Mouse (Mus musculus) olfactory bulb, adult 2 months (tissue): Measurements from ENCODE around the gene B3galnt1. TPM values are rescaled to one million over a fixed set of nuclear protein-coding genes. Genes with fewer than 3 reads are reported as not detected.

Experiments
- H3K27ac ChIP-seq: fragments of 200-500 bp; 2 replicates; pipeline ENCODE4 v1.5.1; 2012; ENCODE audit warnings: low read depth, low read length; ENCODE audit not compliant: insufficient read depth
- H3K4me1 ChIP-seq: fragments of 200-500 bp; 2 replicates; pipeline ENCODE4 v1.6.1; 2012; ENCODE audit warnings: low read length; ENCODE audit not compliant: control insufficient read depth, insufficient read depth
- H3K4me3 ChIP-seq: fragments of 200-500 bp; 2 replicates; pipeline ENCODE4 v1.5.1; 2012; ENCODE audit warnings: mild to moderate bottlenecking, low read depth, low read length, moderate library complexity; ENCODE audit not compliant: insufficient read depth
- CTCF ChIP-seq: fragments of 200-500 bp; IDR thresholded peaks from 2 replicates; pipeline ENCODE4 v1.5.1; 2012; ENCODE audit warnings: low read depth, mild to moderate bottlenecking, low read length, moderate library complexity; ENCODE audit not compliant: insufficient read depth
- POLR2A ChIP-seq: fragments of 200-500 bp; IDR thresholded peaks from 2 replicates; pipeline ENCODE4 v1.6.1; 2012; ENCODE audit warnings: mild to moderate bottlenecking, low read depth, low read length, moderate library complexity; ENCODE audit not compliant: insufficient read depth
- WGBS: fragments of 180-500 bp; shearing (Covaris S2); methylation state at CpG from one replicate; pipeline ENCODE4 v1.1.7; 2018; 5-methylcytosine and 5-hydroxymethylcytosine counted together
- polyA plus RNA-seq: library from polyadenylated mRNA; stranded (reverse); fragments of >200 nt; gene quantifications from 2 replicates; pipeline ENCODE4 v1.2.4, GENCODE M21; 2012; ENCODE audit warnings: low replicate concordance; ENCODE audit not compliant: missing spikeins, insufficient read depth, insufficient read length

Gene B3galnt1
- polyA plus RNA-seq, 1 experiment: not detected

DNA sequence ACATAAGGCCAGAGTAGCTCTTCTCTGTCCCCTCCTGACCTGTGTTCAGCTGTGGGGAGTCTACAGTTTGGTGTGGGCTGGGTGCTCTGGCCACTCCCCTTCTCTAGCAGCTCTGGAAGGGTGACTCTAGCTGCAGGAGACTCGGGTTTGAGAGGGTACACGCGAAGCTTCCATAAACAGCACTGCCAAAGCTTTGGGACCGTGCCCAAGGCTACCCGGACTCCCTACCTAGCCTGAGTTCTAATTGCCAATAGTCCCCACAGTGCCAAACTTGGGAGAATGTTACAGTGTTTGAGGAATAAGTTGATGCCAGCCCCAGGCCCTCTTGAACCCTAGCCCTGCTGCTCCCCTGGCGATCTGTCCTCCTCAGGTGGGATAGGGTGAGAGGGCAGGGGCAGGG is 43.2 kb downstream of the B3galnt1 start:
- H3K4me1 ChIP-seq: peaks cover 18% of the 10 kb centered on the region
- WGBS: 61% methylated on average over 6 of the region's 6 CpGs
- H3K27ac ChIP-seq: no peak overlapping the region
- H3K4me3 ChIP-seq: no peak overlapping the region
- TF ChIP-seq POLR2A (no peak), CTCF (no peak)

DNA sequence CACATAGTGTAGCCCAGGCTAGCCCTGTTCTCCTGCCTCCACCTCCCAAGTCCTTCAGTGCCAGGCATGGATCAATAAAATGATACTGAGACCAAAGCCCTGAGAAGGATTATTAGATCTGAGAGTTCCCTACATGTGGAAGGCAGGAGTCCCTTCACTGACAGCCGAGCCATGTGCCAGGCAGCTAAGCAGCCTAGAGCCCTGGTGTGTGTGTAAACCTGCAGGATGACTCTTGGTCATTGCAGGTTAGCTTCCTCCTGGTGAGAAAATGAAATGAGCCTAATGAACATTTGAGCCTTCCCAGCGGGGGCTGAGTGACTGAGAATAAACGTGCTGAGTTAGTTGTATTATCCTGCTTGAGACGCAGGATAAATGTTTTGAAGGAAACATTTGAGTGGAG is 49.2 kb downstream of the B3galnt1 start:
- TF ChIP-seq CTCF (no peak), POLR2A (no peak)
- WGBS: 83% methylated on average over 4 of the region's 4 CpGs
- Histone ChIP-seq H3K27ac (no peak overlapping the region), H3K4me1 (peaks cover 5% of the 10 kb centered on the region), H3K4me3 (no peak overlapping the region)

DNA sequence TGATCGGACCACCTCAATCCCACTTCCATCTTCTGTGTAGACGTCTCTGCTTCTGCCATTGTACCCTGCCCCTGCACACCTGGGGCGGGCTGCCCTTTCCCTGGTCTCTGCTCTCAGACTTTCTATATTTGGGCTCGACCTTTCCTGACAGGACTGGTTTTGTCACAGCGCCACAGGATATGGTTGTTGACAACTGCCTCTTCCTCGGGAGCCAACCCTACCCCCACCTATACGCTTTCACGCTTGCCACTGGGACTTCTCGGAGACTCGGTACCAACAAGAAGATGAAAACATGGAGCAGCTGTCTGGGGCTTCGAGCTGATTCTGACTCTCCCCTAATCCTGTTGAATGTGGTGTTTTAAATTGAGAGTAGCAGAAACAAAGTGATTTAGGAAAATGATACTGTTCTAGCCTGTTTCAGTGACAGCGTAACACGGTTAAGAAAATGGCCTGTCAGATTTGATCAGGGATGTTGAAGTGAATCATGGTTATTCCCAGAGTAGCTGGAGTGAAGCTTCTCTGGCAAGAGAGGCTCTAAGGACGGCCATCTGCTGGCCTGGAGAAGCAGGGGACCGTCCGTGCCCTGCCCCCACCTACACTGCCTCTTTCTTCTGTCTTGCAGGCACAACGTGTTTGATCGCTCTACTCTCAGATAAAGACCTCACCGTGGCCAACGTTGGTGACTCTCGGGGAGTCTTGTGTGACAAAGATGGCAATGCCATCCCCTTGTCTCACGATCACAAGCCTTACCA is 49.9 kb downstream of the B3galnt1 start:
- TF ChIP-seq CTCF (no peak), POLR2A (no peak)
- 83% methylated on average over 22 of the region's 22 CpGs for WGBS
- Histone ChIP-seq H3K4me3 (no peak overlapping the region), H3K27ac (no peak overlapping the region), H3K4me1 (peaks cover 5% of the 10 kb centered on the region)

DNA sequence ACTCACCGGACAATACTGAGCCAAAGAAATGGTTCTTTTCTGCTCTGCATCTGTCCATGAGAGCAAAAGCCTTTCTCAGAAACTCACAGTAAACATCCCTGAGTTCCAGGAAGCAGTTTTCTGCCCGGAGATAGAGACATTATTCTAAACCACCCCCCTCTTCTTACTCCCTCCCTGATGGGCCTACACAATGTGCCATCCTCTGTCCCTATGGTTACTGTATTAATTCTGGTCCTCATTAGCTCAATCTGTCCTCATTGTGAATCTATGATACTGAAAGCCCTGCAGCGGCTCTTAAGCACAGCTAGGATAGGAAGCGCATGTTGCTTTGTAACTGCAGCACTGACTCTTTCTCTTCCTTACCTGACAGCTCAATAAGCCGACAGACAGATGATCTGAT is 53.7 kb downstream of the B3galnt1 start:
- peaks cover 13% of the 10 kb centered on the region for H3K4me1 ChIP-seq
- no peak overlapping the region for H3K27ac ChIP-seq
- WGBS: 62% methylated on average over 5 of the region's 5 CpGs
- no peak overlapping the region for H3K4me3 ChIP-seq
- TF ChIP-seq POLR2A: no peak
- TF ChIP-seq CTCF: no peak

DNA sequence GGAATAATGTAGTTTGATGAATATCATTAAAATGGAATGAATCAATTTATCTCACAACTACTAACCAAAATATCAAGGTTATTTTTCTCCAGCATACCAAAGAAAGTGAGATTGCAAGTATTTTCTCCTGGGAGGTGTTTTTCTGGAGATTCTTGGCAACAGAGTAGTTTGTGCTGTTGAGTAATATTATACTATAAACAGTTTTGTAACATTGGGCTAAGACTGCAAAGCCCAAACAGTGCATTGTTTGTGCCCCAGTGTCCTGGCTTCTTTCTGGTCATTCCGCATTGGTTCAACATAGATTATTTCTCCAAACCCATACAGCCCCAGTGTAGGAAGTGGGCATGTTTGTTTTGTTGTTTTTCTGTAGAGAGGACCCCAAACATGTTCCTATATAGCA is 55.0 kb downstream of the B3galnt1 start:
- Histone ChIP-seq H3K27ac (no peak overlapping the region), H3K4me1 (peaks cover 16% of the 10 kb centered on the region), H3K4me3 (no peak overlapping the region)
- WGBS: 100% methylated on average over 1 of the region's 1 CpGs
- TF ChIP-seq CTCF (no peak), POLR2A (no peak)

DNA sequence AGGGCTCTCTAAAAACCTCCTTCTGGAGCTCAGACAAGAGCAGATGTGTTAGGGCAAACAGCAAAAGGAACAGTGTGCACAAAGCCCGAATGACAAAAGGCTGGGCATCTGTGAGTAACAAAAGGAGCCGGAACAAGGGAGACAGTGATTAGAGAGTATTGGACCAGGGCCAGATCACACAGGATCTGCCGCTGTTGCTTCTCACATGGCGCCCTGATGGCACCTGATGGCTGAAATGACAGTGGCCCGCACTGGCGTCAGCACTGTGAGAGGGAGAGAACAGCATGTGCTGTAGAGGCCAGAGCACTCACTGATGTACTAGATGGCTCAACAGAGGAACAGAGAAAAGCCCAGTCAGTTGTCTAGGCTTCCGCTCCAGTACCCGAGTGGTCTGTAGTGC is 55.8 kb downstream of the B3galnt1 start:
- 62% methylated on average over 8 of the region's 8 CpGs for WGBS
- Histone ChIP-seq H3K4me3 (no peak overlapping the region), H3K27ac (no peak overlapping the region), H3K4me1 (peaks cover 11% of the 10 kb centered on the region)
- TF ChIP-seq CTCF: no peak
- TF ChIP-seq POLR2A: no peak

DNA sequence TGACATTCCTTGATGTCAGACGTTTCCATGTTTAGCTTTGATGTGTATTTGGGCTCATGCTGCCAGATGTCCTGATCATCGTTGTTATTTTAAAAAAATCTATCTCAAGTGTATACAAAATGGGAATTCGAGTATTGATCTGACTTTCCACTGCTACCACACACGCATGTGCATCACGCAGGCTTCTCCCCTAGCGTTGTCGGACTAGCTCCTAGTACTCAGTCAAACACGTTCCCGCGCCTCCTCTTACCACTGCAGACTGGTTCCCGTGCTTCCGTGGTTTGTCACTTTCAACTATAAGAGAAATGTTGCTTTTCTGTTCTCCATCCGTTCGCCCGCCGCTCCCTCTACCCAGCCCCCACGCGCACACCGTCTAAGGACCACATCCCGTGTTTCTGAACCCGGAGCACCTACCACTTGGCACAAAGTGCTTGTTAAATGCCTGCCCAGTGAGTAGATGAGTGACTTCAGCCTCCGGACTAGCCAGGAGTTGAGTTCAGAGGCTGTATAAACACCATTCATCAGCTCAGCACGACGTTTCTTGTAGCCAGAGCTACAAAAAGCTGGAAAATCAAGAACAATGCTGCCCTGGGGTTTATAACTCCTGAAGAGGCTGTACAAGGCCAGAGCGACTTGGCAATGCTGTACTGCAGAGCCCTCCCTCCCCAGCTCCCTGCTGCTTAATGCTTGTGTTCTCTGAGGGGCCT is 62.7 kb downstream of the B3galnt1 start:
- TF ChIP-seq CTCF (no peak), POLR2A (no peak)
- Histone ChIP-seq H3K4me3 (no peak overlapping the region), H3K4me1 (peaks cover 15% of the 10 kb centered on the region), H3K27ac (no peak overlapping the region)
- 30% methylated on average over 25 of the region's 25 CpGs for WGBS

DNA sequence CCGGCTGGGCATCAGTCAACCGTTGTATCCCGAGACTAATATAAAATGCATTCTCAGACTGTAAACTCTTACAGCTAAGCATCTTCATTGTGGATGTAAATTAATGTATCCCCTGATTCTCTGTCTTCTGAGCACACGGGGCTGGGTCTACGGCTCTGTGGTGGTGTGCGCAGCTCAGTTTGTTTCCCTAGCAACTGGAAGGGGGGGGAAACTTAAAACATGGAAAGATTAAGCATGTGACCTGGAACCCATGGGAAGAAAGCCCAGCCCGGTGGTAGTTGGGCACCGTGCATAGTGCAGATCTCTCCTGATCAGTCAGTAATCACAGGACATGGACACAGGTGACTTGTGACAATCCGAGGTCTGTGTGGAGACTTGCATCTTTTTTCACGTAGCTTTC is 63.3 kb downstream of the B3galnt1 start:
- no peak overlapping the region for H3K4me3 ChIP-seq
- H3K27ac ChIP-seq: no peak overlapping the region
- H3K4me1 ChIP-seq: peaks cover 15% of the 10 kb centered on the region
- 46% methylated on average over 10 of the region's 10 CpGs for WGBS
- no peak for TF ChIP-seq CTCF
- no peak for TF ChIP-seq POLR2A

DNA sequence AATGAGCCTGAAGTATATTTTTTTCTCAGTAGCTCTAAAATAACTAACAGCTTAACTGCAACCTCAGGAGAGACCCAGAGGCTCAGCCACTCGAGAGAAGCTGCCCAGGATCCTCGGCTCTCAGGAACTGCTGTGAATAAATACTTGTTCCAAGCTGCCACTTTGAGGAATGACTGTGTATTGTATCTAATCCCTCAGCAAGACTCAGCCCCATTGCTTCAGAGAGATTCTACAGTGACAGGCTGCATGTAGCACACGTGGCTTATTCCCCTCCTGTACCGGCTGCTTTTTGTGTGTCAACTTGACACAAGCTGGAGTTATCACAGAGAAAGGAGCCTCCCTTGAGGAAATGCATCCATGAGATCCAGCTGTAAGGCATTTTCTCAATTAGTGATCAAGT is 66.1 kb downstream of the B3galnt1 start:
- TF ChIP-seq CTCF (no peak), POLR2A (no peak)
- WGBS: 35% methylated on average over 4 of the region's 4 CpGs
- peaks cover 12% of the 10 kb centered on the region for H3K4me1 ChIP-seq
- no peak overlapping the region for H3K27ac ChIP-seq
- no peak overlapping the region for H3K4me3 ChIP-seq

DNA sequence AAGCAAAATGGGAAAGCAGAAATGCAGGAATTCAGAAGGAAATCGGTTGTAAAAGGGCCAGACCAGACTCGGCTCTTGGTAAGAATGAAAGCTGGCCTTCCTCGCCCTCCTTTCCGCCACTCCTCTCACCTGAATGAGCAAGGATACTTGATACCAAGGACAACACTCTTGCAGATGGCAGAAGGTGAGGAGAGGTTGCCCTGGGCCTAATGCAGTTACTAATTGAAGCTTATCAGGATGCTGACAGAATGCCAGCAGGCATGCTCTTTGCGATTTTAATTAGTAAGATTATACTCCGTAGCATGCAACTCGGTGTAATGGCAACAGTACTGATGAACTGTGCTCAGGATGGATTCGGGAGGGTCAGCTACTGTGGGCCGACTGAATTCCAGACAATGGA is 67.2 kb downstream of the B3galnt1 start:
- TF ChIP-seq POLR2A (no peak), CTCF (no peak)
- 61% methylated on average over 9 of the region's 9 CpGs for WGBS
- no peak overlapping the region for H3K27ac ChIP-seq
- no peak overlapping the region for H3K4me3 ChIP-seq
- peaks cover 9% of the 10 kb centered on the region for H3K4me1 ChIP-seq
